In the genomic region with DNA sequence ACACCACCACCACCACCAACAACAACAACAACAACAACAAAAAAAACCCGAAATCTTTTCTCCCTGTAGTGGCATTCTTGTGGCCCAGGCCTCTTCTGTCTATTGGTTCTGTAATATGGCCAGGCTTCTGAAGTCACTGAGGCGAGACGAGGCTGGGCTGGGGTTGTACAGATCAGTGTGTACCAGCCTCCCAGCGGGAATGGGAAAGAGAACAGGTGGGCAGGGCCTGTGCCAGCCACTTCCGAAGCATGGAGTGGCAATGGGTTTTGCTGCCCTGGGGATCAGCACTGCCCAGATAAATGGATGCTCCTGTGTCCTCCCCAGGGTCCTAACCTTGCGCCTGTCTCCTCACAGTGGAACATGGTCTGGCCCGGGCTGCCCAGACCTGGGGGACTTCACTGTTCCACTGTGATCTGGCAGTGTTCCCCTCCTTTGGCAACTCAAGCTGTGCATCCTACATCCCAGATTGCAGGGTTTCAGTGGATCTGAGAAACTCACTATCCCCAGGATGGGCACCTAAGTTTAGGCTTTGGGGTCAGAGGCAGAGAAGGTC, we compare ENCODE assay signal across 13 mouse cellular contexts. TPM values are rescaled to one million over a fixed set of nuclear protein-coding genes. Genes with fewer than 3 reads are reported as not detected.
DNase-seq lines count a peak whose midpoint lies in the region; ATAC-seq and TF ChIP-seq lines count a peak whose summit lies in the region.
"Had no signal": no experiment of that assay in that cellular context is flagged by ENCODE, and none has a peak within 500 bp of the region (broad histone marks: within the 10 kb centered on the region; RNA-seq: fewer than 3 reads in every experiment).

No protein-coding gene starts in this region.

- no peaks in the 10 kb centered on the region; the same call in 1 of the 2 replicates for H3K4me1 ChIP-seq in limb, embryonic 12.5 days (replicated peaks)
- H3K4me1 ChIP-seq in forebrain, embryonic 12.5 days: no peaks in the 10 kb centered on the region
- H3K4me1 ChIP-seq: embryonic facial prominence, embryonic 12.5 days; forebrain, embryonic 15.5 days; liver, embryonic 13.5 days had no signal

- no peak for TF ChIP-seq CTCF in left cerebral cortex, adult 2 months (IDR thresholded peaks at IDR 0.05)

- 76% methylated on average over 7 of the region's 7 CpGs for WGBS in limb, embryonic 12.5 days
- 82% methylated on average over 7 of the region's 7 CpGs for WGBS in forebrain, embryonic 12.5 days

- intact Hi-C loops in left cerebral cortex, postnatal 4 days (cut with DNase I): loop anchor here (2.0 to 10.0 kb wide), 3 partner anchors 349 to 837 kb away; no protein-coding TSS in a partner anchor
- intact Hi-C loops in left cerebral cortex, adult 2 months (cut with DNase I): loop anchor here (5.0 kb wide), 3 partner anchors 349 to 839 kb away; no protein-coding TSS in a partner anchor

- peak; percentile 62 for DNase-seq in left cerebral cortex, postnatal 4 days
- no peak for DNase-seq in left cerebral cortex, adult 2 months (ENCODE audit: extremely low spot score in 1 of 2, low spot score in 2 of 2)
- DNase-seq in cerebellum, adult 8-10 months: peak; percentile 94
- peak; percentile 43 for DNase-seq in kidney, adult 9 months
- DNase-seq in frontal cortex, postnatal 25 days (ENCODE audit: low spot score in 2 of 2): no peak
- DNase-seq: gastrocnemius, postnatal 36 days; liver, embryonic 13.5 days had no signal

- H3K4me3 ChIP-seq in left cerebral cortex, adult 2 months: no peak overlapping the region
- H3K4me3 ChIP-seq in limb, embryonic 12.5 days (replicated peaks): no peak overlapping the region
- no peak overlapping the region for H3K4me3 ChIP-seq in forebrain, embryonic 12.5 days (replicated peaks)
- H3K4me3 ChIP-seq: embryonic facial prominence, embryonic 12.5 days; forebrain, embryonic 15.5 days; liver, embryonic 13.5 days had no signal

- no peak overlapping the region for H3K27ac ChIP-seq in left cerebral cortex, adult 2 months
- H3K27ac ChIP-seq in limb, embryonic 12.5 days: peak overlapping the region; percentile 37; the same call in 1 of the 2 replicates
- H3K27ac ChIP-seq in forebrain, embryonic 12.5 days: no peak overlapping the region
- H3K27ac ChIP-seq: embryonic facial prominence, embryonic 12.5 days; forebrain, embryonic 15.5 days; liver, embryonic 13.5 days had no signal

- no peak overlapping the region for H3K9ac ChIP-seq in limb, embryonic 12.5 days (replicated peaks)
- H3K9ac ChIP-seq in forebrain, embryonic 12.5 days: no peak overlapping the region
- H3K9ac ChIP-seq: embryonic facial prominence, embryonic 12.5 days; forebrain, embryonic 15.5 days; liver, embryonic 13.5 days had no signal

- H3K4me2 ChIP-seq in limb, embryonic 12.5 days: no peak overlapping the region
- no peak overlapping the region for H3K4me2 ChIP-seq in forebrain, embryonic 12.5 days
- H3K4me2 ChIP-seq: embryonic facial prominence, embryonic 12.5 days; forebrain, embryonic 15.5 days; liver, embryonic 13.5 days had no signal

- ATAC-seq in limb, embryonic 12.5 days (ENCODE audit: insufficient number of reproducible peaks, insufficient read depth, low FRiP score, low TSS enrichment, low read depth): no peak
- no peak for ATAC-seq in forebrain, embryonic 12.5 days (ENCODE audit: low FRiP score)
- ATAC-seq: activated CD4-positive, CD25-positive, alpha-beta regulatory T cell, adult 4 months had no signal

- H3K9me3 ChIP-seq in limb, embryonic 12.5 days: no peaks in the 10 kb centered on the region
- no peaks in the 10 kb centered on the region for H3K9me3 ChIP-seq in forebrain, embryonic 12.5 days
- H3K9me3 ChIP-seq: embryonic facial prominence, embryonic 12.5 days; forebrain, embryonic 15.5 days; liver, embryonic 13.5 days had no signal

- H3K36me3 ChIP-seq in limb, embryonic 12.5 days: no peaks in the 10 kb centered on the region
- no peaks in the 10 kb centered on the region for H3K36me3 ChIP-seq in forebrain, embryonic 12.5 days (replicated peaks)
- H3K36me3 ChIP-seq: embryonic facial prominence, embryonic 12.5 days; forebrain, embryonic 15.5 days; liver, embryonic 13.5 days had no signal

- no peaks in the 10 kb centered on the region; the same call in 1 of the 2 replicates for H3K27me3 ChIP-seq in limb, embryonic 12.5 days
- no peaks in the 10 kb centered on the region for H3K27me3 ChIP-seq in forebrain, embryonic 12.5 days
- H3K27me3 ChIP-seq: embryonic facial prominence, embryonic 12.5 days; forebrain, embryonic 15.5 days; liver, embryonic 13.5 days had no signal

RNA-seq across cellular contexts. Expression of a gene that starts 48.6 kb away (rescaled TPM):
- under 1 TPM in 1 of 2 experiments, not detected in 1; 0.70 TPM for total RNA-seq in left cerebral cortex, postnatal 4 days (2021)
- total RNA-seq in left cerebral cortex, adult 2 months (2021): not detected
- not detected in 2 replicates for polyA plus RNA-seq in limb, embryonic 12.5 days (2016; fragmentation: Nextera tagmentation; extraction: Ambion mirVana)
- not detected in 2 replicates for polyA plus RNA-seq in forebrain, embryonic 12.5 days (2016; fragmentation: Nextera tagmentation; extraction: Ambion mirVana)
- total RNA-seq: gastrocnemius, postnatal 36 days; left cerebral cortex, adult 8-10 months had no signal
- polyA plus RNA-seq: activated CD4-positive, CD25-positive, alpha-beta regulatory T cell, adult 4 months; embryonic facial prominence, embryonic 12.5 days; forebrain, embryonic 15.5 days had no signal

Comparison
In these comparisons a context has a peak if more than half of its experiments do, and no peak if none do; other contexts are left out.
1. DNase-seq: peak in left cerebral cortex, postnatal 4 days (single experiment), cerebellum, adult 8-10 months (single experiment) and kidney, adult 9 months (single experiment); none in left cerebral cortex, adult 2 months (0 of 2) and frontal cortex, postnatal 25 days (0 of 2).